Comparison of ENCODE assay signal across 9 mouse cellular contexts in genomic region chr9:53829081-53829865, GRCm38 (mm10). TPM values are rescaled to one million over a fixed set of nuclear protein-coding genes. Genes with fewer than 3 reads are reported as not detected.
DNase-seq lines count a peak whose midpoint lies in the region; ATAC-seq and TF ChIP-seq lines count a peak whose summit lies in the region.
"Had no signal": no experiment of that assay in that cellular context is flagged by ENCODE, and none has a peak within 500 bp of the region (broad histone marks: within the 10 kb centered on the region; RNA-seq: fewer than 3 reads in every experiment).

No protein-coding gene starts in this region.

- no peaks in the 10 kb centered on the region for H3K36me3 ChIP-seq in hindbrain, embryonic 14.5 days (replicated peaks; ENCODE audit: control insufficient read depth, insufficient read depth)
- H3K36me3 ChIP-seq: G1E had no signal

- H3K27me3 ChIP-seq in hindbrain, embryonic 14.5 days (ENCODE audit: control insufficient read depth, insufficient read depth, low read length) = no peaks in the 10 kb centered on the region

- no peaks in the 10 kb centered on the region for H3K9me3 ChIP-seq in hindbrain, embryonic 14.5 days (ENCODE audit: control insufficient read depth, low read length)
- H3K9me3 ChIP-seq: G1E had no signal

- intact Hi-C loops in gastrocnemius, adult 2 months (cut with DNase I) = loop anchor here (1.0 kb wide), 1 partner anchor 158 kb away; no protein-coding TSS in a partner anchor
- intact Hi-C loops in gastrocnemius, postnatal 14 days (cut with DNase I; ENCODE audit: low total_unique reads) = loop anchor here (10.0 kb wide), 1 partner anchor 156 kb away; no protein-coding TSS in a partner anchor

- peak overlapping the region; percentile 31; the same call in 1 of the 2 replicates for H3K27ac ChIP-seq in gastrocnemius, adult 2 months
- H3K27ac ChIP-seq in embryonic fibroblast, embryonic 13.5 days (ENCODE audit: insufficient read depth, low read length) = no peak overlapping the region
- peak overlapping the region; percentile 67 for H3K27ac ChIP-seq in hindbrain, embryonic 14.5 days

- TF ChIP-seq POLR2A in brain, embryonic 14.5 days (IDR thresholded peaks at IDR 0.05; ENCODE audit: borderline replicate concordance, extremely low read depth, insufficient read depth, insufficient read length, poor library complexity, severe bottlenecking) = no peak
- no peak for TF ChIP-seq POLR2A in embryonic fibroblast, embryonic 13.5 days (IDR thresholded peaks at IDR 0.05; ENCODE audit: low read depth, low read length)

- peak overlapping the region; percentile 66 for H3K9ac ChIP-seq in hindbrain, embryonic 14.5 days

- 0 out of 2 replicates have a peak, but pooled peaks have one; percentile 31 for ATAC-seq in hindbrain, embryonic 14.5 days (ENCODE audit: low FRiP score)

- peak; percentile 58 for TF ChIP-seq CTCF in gastrocnemius, adult 2 months (IDR thresholded peaks at IDR 0.05)
- peak; percentile 46; the same call in 1 of the 2 replicates for TF ChIP-seq CTCF in brain, embryonic 14.5 days (IDR thresholded peaks at IDR 0.05; ENCODE audit: borderline replicate concordance, extremely low read depth, insufficient read depth, insufficient read length)
- no peak for TF ChIP-seq CTCF in embryonic fibroblast, embryonic 13.5 days (IDR thresholded peaks at IDR 0.05; ENCODE audit: borderline replicate concordance, insufficient read depth, low read length)

- WGBS in hindbrain, embryonic 14.5 days = 18% methylated on average over 14 of the region's 14 CpGs

- H3K4me3 ChIP-seq in gastrocnemius, adult 2 months = peak overlapping the region; percentile 72
- H3K4me3 ChIP-seq in embryonic fibroblast, embryonic 13.5 days (ENCODE audit: insufficient read depth, low read length) = peak overlapping the region; percentile 57
- peak overlapping the region; percentile 39 for H3K4me3 ChIP-seq in hindbrain, embryonic 14.5 days (replicated peaks; ENCODE audit: low read length)

- peak overlapping the region; percentile 56 for H3K4me2 ChIP-seq in hindbrain, embryonic 14.5 days (replicated peaks)

- H3K4me1 ChIP-seq in embryonic fibroblast, embryonic 13.5 days (ENCODE audit: control insufficient read depth, insufficient read depth, low read length) = no peaks in the 10 kb centered on the region; the same call in 1 of the 2 replicates
- no peaks in the 10 kb centered on the region for H3K4me1 ChIP-seq in hindbrain, embryonic 14.5 days (replicated peaks; ENCODE audit: control insufficient read depth, insufficient read depth, low read length)

- no peak for DNase-seq in gastrocnemius, adult 2 months
- no peak for DNase-seq in gastrocnemius, postnatal 14 days
- peak; percentile 89 for DNase-seq in brain, embryonic 14.5 days (ENCODE audit: low read depth)
- peak; percentile 93 for DNase-seq in hindbrain, embryonic 14.5 days (ENCODE audit: low spot score)
- DNase-seq in layer of hippocampus, postnatal 36 days = peak; percentile 25 to 36
- peak; percentile 58 for DNase-seq in lung, postnatal 25 days (ENCODE audit: low spot score)
- DNase-seq in right cerebral cortex, postnatal 10 days (ENCODE audit: low spot score in 2 of 2) = peak; percentile 72 to 76

RNA-seq across cellular contexts. Expression of gene Sln, which starts 20.7 kb away (rescaled TPM):
- under 1 TPM; 0.50 to 0.54 TPM for total RNA-seq in gastrocnemius, adult 2 months (2021)
- total RNA-seq in gastrocnemius, postnatal 14 days (2021) = 10 to 100 TPM in 1 of 2 experiments, 1 to 10 TPM in 1; 2.7 to 16.8 TPM
- 0.14 and 0.39 TPM in 2 replicates for polyA plus RNA-seq in brain, embryonic 14.5 days (2012; rRNA removed)
- polyA plus RNA-seq in embryonic fibroblast, embryonic 13.5 days (2011; ENCODE audit: insufficient read length, low read depth, missing spikeins) = not detected in 2 replicates
- polyA plus RNA-seq in hindbrain, embryonic 14.5 days (2014; fragmentation: Nextera tagmentation; extraction: Ambion mirVana) = 0.20 TPM in 1 of 2 replicates, not detected in the other
- total RNA-seq in layer of hippocampus, postnatal 36 days (2021) = under 1 TPM; 0.35 to 0.58 TPM
- total RNA-seq: G1E had no signal
- polyA plus RNA-seq: G1E had no signal

RNA-seq across cellular contexts. Expression of gene Slc35f2, which starts 57.9 kb away (rescaled TPM):
- not detected for total RNA-seq in gastrocnemius, adult 2 months (2021)
- not detected for total RNA-seq in gastrocnemius, postnatal 14 days (2021)
- 8.3 and 8.4 TPM in 2 replicates for polyA plus RNA-seq in brain, embryonic 14.5 days (2012; rRNA removed)
- polyA plus RNA-seq in embryonic fibroblast, embryonic 13.5 days (2011; ENCODE audit: insufficient read length, low read depth, missing spikeins) = 0.30 TPM in 1 of 2 replicates, not detected in the other
- polyA plus RNA-seq in hindbrain, embryonic 14.5 days (2014; fragmentation: Nextera tagmentation; extraction: Ambion mirVana) = 18.1 and 21.2 TPM in 2 replicates
- total RNA-seq in layer of hippocampus, postnatal 36 days (2021) = 1 to 10 TPM; 3.6 to 4.4 TPM
- polyA plus RNA-seq: G1E had no signal

Comparison
In these comparisons a context has a peak if more than half of its experiments do, and no peak if none do; other contexts are left out.
1. DNase-seq: peak in brain, embryonic 14.5 days (single experiment), hindbrain, embryonic 14.5 days (single experiment), layer of hippocampus, postnatal 36 days (2 of 2), lung, postnatal 25 days (single experiment) and right cerebral cortex, postnatal 10 days (2 of 2); none in gastrocnemius, adult 2 months (single experiment) and gastrocnemius, postnatal 14 days (single experiment).
2. RNA of gene Slc35f2, which starts 57.9 kb away (total RNA-seq): 3.6 to 4.4 TPM in layer of hippocampus, postnatal 36 days; not detected in gastrocnemius, adult 2 months and not detected in gastrocnemius, postnatal 14 days; every median in the first group is over 4 times any median in the second.
3. Peak in every context shown above with its lines, with median percentiles within 50 percentile points of each other: H3K4me3 ChIP-seq.